Comparison of ENCODE assay signal across 10 mouse cellular contexts in genomic region chr3:27987891-27988536, GRCm38 (mm10). TPM values are rescaled to one million over a fixed set of nuclear protein-coding genes. Genes with fewer than 3 reads are reported as not detected.
DNase-seq lines count a peak whose midpoint lies in the region; ATAC-seq and TF ChIP-seq lines count a peak whose summit lies in the region.
"Had no signal": no experiment of that assay in that cellular context is flagged by ENCODE, and none has a peak within 500 bp of the region (broad histone marks: within the 10 kb centered on the region; RNA-seq: fewer than 3 reads in every experiment).

No protein-coding gene starts in this region.

- no peak overlapping the region for H3K9ac ChIP-seq in forebrain, embryonic 11.5 days (ENCODE audit: low read length)
- H3K9ac ChIP-seq in forebrain, embryonic 16.5 days (replicated peaks; ENCODE audit: low read depth, low read length) = no peak overlapping the region
- no peak overlapping the region for H3K9ac ChIP-seq in heart, postnatal 0 days (replicated peaks; ENCODE audit: low read depth, low read length)
- peak overlapping the region; percentile 35; the same call in 1 of the 2 replicates for H3K9ac ChIP-seq in lung, embryonic 16.5 days (ENCODE audit: low read length)
- H3K9ac ChIP-seq: limb, embryonic 15.5 days had no signal

- ATAC-seq in forebrain, embryonic 11.5 days (replicated peaks; ENCODE audit: low FRiP score) = no peak
- ATAC-seq in forebrain, embryonic 16.5 days = no peak
- ATAC-seq in heart, postnatal 0 days (ENCODE audit: insufficient read depth, low read depth) = peak; percentile 30; the same call in 1 of the 2 replicates
- peak; percentile 50; the same call in 1 of the 2 replicates for ATAC-seq in lung, embryonic 16.5 days (ENCODE audit: low read depth)

- no peak for TF ChIP-seq CTCF in heart, postnatal 0 days (IDR thresholded peaks at IDR 0.05; ENCODE audit: low read depth)

- DNase-seq in forebrain, embryonic 11.5 days (ENCODE audit: low spot score) = peak; percentile 13
- peak; percentile 57 for DNase-seq in Muller cell, postnatal 12 days (ENCODE audit: inconsistent ontology term)
- peak; percentile 59 for DNase-seq in heart, postnatal 0 days (ENCODE audit: low spot score)
- DNase-seq in adrenal gland, adult 2 months = no peak
- DNase-seq in ovary, postnatal 36 days (ENCODE audit: low spot score) = no peak
- DNase-seq in thymus, adult 18-20 months = no peak
- DNase-seq: cerebellum, adult 11-12 months had no signal

- H3K4me2 ChIP-seq in forebrain, embryonic 11.5 days (ENCODE audit: low read depth, low read length, severe bottlenecking) = no peak overlapping the region
- H3K4me2 ChIP-seq in forebrain, embryonic 16.5 days (ENCODE audit: low read length) = no peak overlapping the region
- H3K4me2 ChIP-seq in heart, postnatal 0 days (ENCODE audit: low read depth, low read length) = peak overlapping the region; percentile 42
- H3K4me2 ChIP-seq in lung, embryonic 16.5 days (ENCODE audit: low read depth, low read length) = 0 out of 2 replicates have a peak overlapping the region, but pooled peaks have one; percentile 17
- H3K4me2 ChIP-seq: limb, embryonic 15.5 days had no signal

- H3K4me1 ChIP-seq in forebrain, embryonic 11.5 days (replicated peaks; ENCODE audit: control insufficient read depth, insufficient read depth, low read length) = 0 out of 2 replicates have a peak, but pooled peaks cover 2% of the 10 kb centered on the region
- peaks cover 7% of the 10 kb centered on the region; the same call in 1 of the 2 replicates for H3K4me1 ChIP-seq in forebrain, embryonic 16.5 days (replicated peaks; ENCODE audit: control insufficient read depth, insufficient read depth, low read length)
- peaks cover 21% of the 10 kb centered on the region for H3K4me1 ChIP-seq in heart, postnatal 0 days (ENCODE audit: control insufficient read depth, insufficient read depth)
- peaks cover 17% of the 10 kb centered on the region for H3K4me1 ChIP-seq in lung, embryonic 16.5 days (replicated peaks; ENCODE audit: control insufficient read depth, insufficient read depth, low read length)

- H3K9me3 ChIP-seq in forebrain, embryonic 11.5 days (ENCODE audit: control insufficient read depth, low read length) = no peaks in the 10 kb centered on the region
- no peaks in the 10 kb centered on the region for H3K9me3 ChIP-seq in forebrain, embryonic 16.5 days (ENCODE audit: control insufficient read depth, low read length)
- no peaks in the 10 kb centered on the region for H3K9me3 ChIP-seq in heart, postnatal 0 days (replicated peaks; ENCODE audit: control insufficient read depth, low read length)
- no peaks in the 10 kb centered on the region for H3K9me3 ChIP-seq in lung, embryonic 16.5 days (ENCODE audit: control insufficient read depth, low read length)
- H3K9me3 ChIP-seq: limb, embryonic 15.5 days had no signal

- no peak overlapping the region for H3K4me3 ChIP-seq in forebrain, embryonic 11.5 days (ENCODE audit: low read depth, low read length)
- no peak overlapping the region for H3K4me3 ChIP-seq in forebrain, embryonic 16.5 days (replicated peaks; ENCODE audit: low read length)
- peak overlapping the region; percentile 1; the same call in 1 of the 2 replicates for H3K4me3 ChIP-seq in heart, postnatal 0 days (ENCODE audit: low read depth, low read length)
- no peak overlapping the region for H3K4me3 ChIP-seq in lung, embryonic 16.5 days (ENCODE audit: low read length)
- H3K4me3 ChIP-seq: limb, embryonic 15.5 days had no signal

- WGBS in forebrain, embryonic 11.5 days = 78% methylated on average over 8 of the region's 8 CpGs
- WGBS in forebrain, embryonic 16.5 days = 54% methylated on average over 8 of the region's 8 CpGs
- WGBS in heart, postnatal 0 days = 17% methylated on average over 8 of the region's 8 CpGs
- 20% methylated on average over 8 of the region's 8 CpGs for WGBS in lung, embryonic 16.5 days

- TF ChIP-seq EP300 in heart, postnatal 0 days (IDR thresholded peaks at IDR 0.05; ENCODE audit: low read depth) = no peak

- H3K27ac ChIP-seq in forebrain, embryonic 11.5 days (ENCODE audit: low read depth, low read length) = no peak overlapping the region
- H3K27ac ChIP-seq in forebrain, embryonic 16.5 days (ENCODE audit: low read length) = no peak overlapping the region
- H3K27ac ChIP-seq in heart, postnatal 0 days (ENCODE audit: low read depth) = peak overlapping the region; percentile 48
- peak overlapping the region; percentile 55 for H3K27ac ChIP-seq in lung, embryonic 16.5 days (ENCODE audit: low read length)
- H3K27ac ChIP-seq: limb, embryonic 15.5 days had no signal

- no peaks in the 10 kb centered on the region for H3K36me3 ChIP-seq in forebrain, embryonic 11.5 days (ENCODE audit: control insufficient read depth, insufficient read depth, low read length)
- no peaks in the 10 kb centered on the region for H3K36me3 ChIP-seq in forebrain, embryonic 16.5 days (ENCODE audit: control insufficient read depth, insufficient read depth)
- no peaks in the 10 kb centered on the region for H3K36me3 ChIP-seq in heart, postnatal 0 days (replicated peaks; ENCODE audit: control insufficient read depth, insufficient read depth, low read length)
- no peaks in the 10 kb centered on the region for H3K36me3 ChIP-seq in lung, embryonic 16.5 days (ENCODE audit: control insufficient read depth, insufficient read depth, low read length)
- H3K36me3 ChIP-seq: limb, embryonic 15.5 days had no signal

- no peaks in the 10 kb centered on the region for H3K27me3 ChIP-seq in forebrain, embryonic 11.5 days (ENCODE audit: control insufficient read depth, insufficient read depth, low read length)
- H3K27me3 ChIP-seq in forebrain, embryonic 16.5 days (replicated peaks; ENCODE audit: control insufficient read depth, insufficient read depth, low read length) = no peaks in the 10 kb centered on the region
- no peaks in the 10 kb centered on the region for H3K27me3 ChIP-seq in heart, postnatal 0 days (ENCODE audit: control insufficient read depth, insufficient read depth, low read length)
- H3K27me3 ChIP-seq in lung, embryonic 16.5 days (ENCODE audit: control insufficient read depth, insufficient read depth, low read depth, low read length) = no peaks in the 10 kb centered on the region
- H3K27me3 ChIP-seq: limb, embryonic 15.5 days had no signal

RNA-seq across cellular contexts. Expression of gene Pld1, which starts 49.5 kb away (rescaled TPM):
- polyA plus RNA-seq in forebrain, embryonic 11.5 days (2014; fragmentation: Nextera tagmentation; extraction: Ambion mirVana) = 4.6 and 5.3 TPM in 2 replicates
- 2.3 and 3.8 TPM in 2 replicates for polyA plus RNA-seq in forebrain, embryonic 16.5 days (2015; fragmentation: Nextera tagmentation; extraction: Ambion mirVana)
- total RNA-seq in heart, postnatal 0 days (2014; rRNA removed; ENCODE audit: low replicate concordance) = 7.6 and 16.7 TPM in 2 replicates
- 5.0 and 5.7 TPM in 2 replicates for polyA plus RNA-seq in heart, postnatal 0 days (2015; fragmentation: Nextera tagmentation; extraction: Ambion mirVana)
- polyA plus RNA-seq in lung, embryonic 16.5 days (2015; fragmentation: Nextera tagmentation; extraction: Ambion mirVana) = 11.5 TPM in 2 replicates
- 1 to 10 TPM; 5.8 to 6.7 TPM for total RNA-seq in adrenal gland, adult 2 months (2021)
- 0.51 and 0.68 TPM in 2 replicates for polyA plus RNA-seq in adrenal gland, adult 2 months (2012; rRNA removed)

Comparison
In these comparisons a context has a peak if more than half of its experiments do, and no peak if none do; other contexts are left out.
1. ATAC-seq: peak in heart, postnatal 0 days (single experiment) and lung, embryonic 16.5 days (single experiment); none in forebrain, embryonic 11.5 days (single experiment) and forebrain, embryonic 16.5 days (single experiment).
2. DNase-seq: peak in forebrain, embryonic 11.5 days (single experiment), Muller cell, postnatal 12 days (single experiment) and heart, postnatal 0 days (single experiment); none in adrenal gland, adult 2 months (single experiment), ovary, postnatal 36 days (single experiment) and thymus, adult 18-20 months (0 of 2).
3. H3K27ac ChIP-seq: peak in heart, postnatal 0 days (single experiment) and lung, embryonic 16.5 days (single experiment); none in forebrain, embryonic 11.5 days (single experiment) and forebrain, embryonic 16.5 days (single experiment).
4. H3K4me2 ChIP-seq: peak in heart, postnatal 0 days (single experiment) and lung, embryonic 16.5 days (single experiment); none in forebrain, embryonic 11.5 days (single experiment) and forebrain, embryonic 16.5 days (single experiment).